Mouse (Mus musculus) lung, embryonic 16.5 days (tissue): ENCODE results near the gene Camp. TPM values are rescaled to one million over a fixed set of nuclear protein-coding genes. Genes with fewer than 3 reads are reported as not detected.

Experiments used
- ATAC-seq: fragments of 200-750 bp; cut with Nextera tagmentation; 2 replicates; pipeline ENCODE4 v1.8.0; 2017; ENCODE audit warnings: low read depth, mild to moderate bottlenecking, moderate library complexity
- H3K27ac ChIP-seq: fragments of 300-500 bp; sonication (generic); 2 replicates; pipeline ENCODE4 v1.5.1; 2014; ENCODE audit warnings: mild to moderate bottlenecking, control low read depth, low read length
- H3K27me3 ChIP-seq: fragments of 300-500 bp; sonication (generic); 2 replicates; pipeline ENCODE4 v1.6.1; 2014; ENCODE audit warnings: low read depth, low read length, mixed read lengths; ENCODE audit not compliant: control insufficient read depth, insufficient read depth
- H3K36me3 ChIP-seq: fragments of 300-500 bp; sonication (generic); 2 replicates; pipeline ENCODE4 v1.6.1; 2014; ENCODE audit warnings: low read length; ENCODE audit not compliant: control insufficient read depth, insufficient read depth
- H3K4me1 ChIP-seq: fragments of 300-500 bp; sonication (generic); replicated peaks from 2 replicates; pipeline ENCODE4 v1.6.1; 2014; ENCODE audit warnings: low read length, mixed read lengths; ENCODE audit not compliant: control insufficient read depth, insufficient read depth
- H3K4me2 ChIP-seq: fragments of 300-500 bp; sonication (generic); 2 replicates; pipeline ENCODE4 v1.6.1; 2014; ENCODE audit warnings: low read depth, low read length, control low read depth
- H3K4me3 ChIP-seq: fragments of 300-500 bp; sonication (generic); 2 replicates; pipeline ENCODE4 v1.5.1; 2014; ENCODE audit warnings: mild to moderate bottlenecking, low read length, control low read depth
- H3K9ac ChIP-seq: fragments of 300-500 bp; sonication (generic); 2 replicates; pipeline ENCODE4 v1.6.1; 2014; ENCODE audit warnings: low read length, control low read depth
- H3K9me3 ChIP-seq: fragments of 300-500 bp; sonication (generic); 2 replicates; pipeline ENCODE4 v1.6.1; 2016; ENCODE audit warnings: low read length; ENCODE audit not compliant: control insufficient read depth
- WGBS: fragments of 180-500 bp; shearing (Covaris S2); extraction: QIAGEN DNeasy Blood & Tissue Kit; methylation state at CpG from one replicate; pipeline ENCODE4 v1.1.7; 2014; 5-methylcytosine and 5-hydroxymethylcytosine counted together
- polyA plus RNA-seq: library from polyadenylated mRNA; unstranded; fragments of >200 nt; fragmentation: Nextera tagmentation; extraction: Ambion mirVana; gene quantifications from 2 replicates; pipeline ENCODE4 v1.2.1, GENCODE M21; 2015

Gene Camp
- polyA plus RNA-seq, 1 experiment from 2014 or later = 0.90 TPM

GRCm38 (mm10) chr9:109879305-109879704, 29.9 kb upstream of the Camp start:
- peaks cover 14% of the 10 kb centered on the region for H3K4me1 ChIP-seq
- WGBS = 89% methylated on average over 1 of the region's 1 CpGs
- no peak overlapping the region for H3K4me3 ChIP-seq
- H3K36me3 ChIP-seq = peaks cover 49% of the 10 kb centered on the region
- H3K4me2 ChIP-seq = no peak overlapping the region
- no peak overlapping the region for H3K9ac ChIP-seq
- no peaks in the 10 kb centered on the region for H3K9me3 ChIP-seq
- H3K27me3 ChIP-seq = no peaks in the 10 kb centered on the region
- no peak overlapping the region for H3K27ac ChIP-seq
- ATAC-seq = no peak

GRCm38 (mm10) chr9:109877666-109878065, 28.2 kb upstream of the Camp start:
- H3K4me2 ChIP-seq = peak overlapping the region; percentile 82
- ATAC-seq = no peak
- peaks cover 40% of the 10 kb centered on the region for H3K36me3 ChIP-seq
- 61% methylated on average over 5 of the region's 5 CpGs for WGBS
- no peak overlapping the region for H3K27ac ChIP-seq
- H3K27me3 ChIP-seq = no peaks in the 10 kb centered on the region
- peak overlapping the region; percentile 98; the same call in 1 of the 2 replicates for H3K9ac ChIP-seq
- peaks cover 14% of the 10 kb centered on the region for H3K4me1 ChIP-seq
- H3K4me3 ChIP-seq = peak overlapping the region; percentile 99
- H3K9me3 ChIP-seq = no peaks in the 10 kb centered on the region

- WGBS = 0% methylated on average over 3 of the region's 3 CpGs
- H3K4me2 ChIP-seq = peak overlapping the region; percentile 82
- no peak for ATAC-seq
These were observed 27.3 kb upstream of the Camp start for GRCm38 (mm10) chr9:109876756-109877155.

GRCm38 (mm10) chr9:109875695-109876601, 26.5 kb upstream of the Camp start:
- no peaks in the 10 kb centered on the region for H3K27me3 ChIP-seq
- under 1% methylated on average over 67 of the region's 76 CpGs for WGBS
- peak; percentile 83 for ATAC-seq

More at GRCm38 (mm10) chr9:109876756-109877155, 27.3 kb upstream of the Camp start:
- H3K36me3 ChIP-seq = peaks cover 32% of the 10 kb centered on the region
- no peaks in the 10 kb centered on the region for H3K27me3 ChIP-seq
- H3K4me1 ChIP-seq = peaks cover 14% of the 10 kb centered on the region
- H3K4me3 ChIP-seq = peak overlapping the region; percentile 99
- peak overlapping the region; percentile 98 for H3K9ac ChIP-seq
- H3K27ac ChIP-seq = peak overlapping the region; percentile 95
- no peaks in the 10 kb centered on the region for H3K9me3 ChIP-seq

GRCm38 (mm10) chr9:109874797-109875691, 25.6 kb upstream of the Camp start, which contains the start of gene Cdc25a:
Gene Cdc25a (plus strand): TSS chr9:109875579.
- Histone ChIP-seq H3K27ac (peak within 1 kb of the TSS; percentile 95), H3K4me1 (peaks cover 14% of the 10 kb centered on the region), H3K4me3 (peak within 1 kb of the TSS; percentile 99), H3K27me3 (no peaks in the 10 kb centered on the region), H3K9me3 (no peaks in the 10 kb centered on the region), H3K9ac (peak within 1 kb of the TSS; percentile 98), H3K4me2 (peak within 1 kb of the TSS; percentile 82), H3K36me3 (peaks cover 19% of the 10 kb centered on the region)
- WGBS = 6% methylated on average over 33 of the region's 33 CpGs
- peak; percentile 93 for ATAC-seq

More at GRCm38 (mm10) chr9:109875695-109876601, 26.5 kb upstream of the Camp start:
- Histone ChIP-seq H3K9me3 (no peaks in the 10 kb centered on the region), H3K4me3 (peak overlapping the region; percentile 99), H3K4me2 (peak overlapping the region; percentile 82), H3K9ac (peak overlapping the region; percentile 98), H3K36me3 (peaks cover 28% of the 10 kb centered on the region), H3K4me1 (peaks cover 14% of the 10 kb centered on the region), H3K27ac (peak overlapping the region; percentile 95)

- Histone ChIP-seq H3K4me1 (peaks cover 3% of the 10 kb centered on the region; the same call in 1 of the 2 replicates), H3K27me3 (no peaks in the 10 kb centered on the region), H3K9me3 (no peaks in the 10 kb centered on the region), H3K4me3 (no peak overlapping the region), H3K36me3 (no peaks in the 10 kb centered on the region), H3K4me2 (no peak overlapping the region), H3K27ac (no peak overlapping the region), H3K9ac (no peak overlapping the region)
- 31% methylated on average over 6 of the region's 6 CpGs for WGBS
- ATAC-seq = no peak
These were observed 21.7 kb upstream of the Camp start for GRCm38 (mm10) chr9:109870983-109871572.

- H3K9ac ChIP-seq = no peak overlapping the region
- 42% methylated on average over 2 of the region's 2 CpGs for WGBS
- H3K27me3 ChIP-seq = no peaks in the 10 kb centered on the region
- H3K4me3 ChIP-seq = no peak overlapping the region
- ATAC-seq = no peak
- H3K9me3 ChIP-seq = no peaks in the 10 kb centered on the region
- no peak overlapping the region for H3K4me2 ChIP-seq
- no peaks in the 10 kb centered on the region for H3K36me3 ChIP-seq
- H3K4me1 ChIP-seq = peaks cover 3% of the 10 kb centered on the region; the same call in 1 of the 2 replicates
- no peak overlapping the region for H3K27ac ChIP-seq
These were observed 16.8 kb upstream of the Camp start for GRCm38 (mm10) chr9:109866218-109866617.

GRCm38 (mm10) chr9:109863085-109863484, 13.7 kb upstream of the Camp start:
- no peaks in the 10 kb centered on the region for H3K27me3 ChIP-seq
- H3K9me3 ChIP-seq = no peaks in the 10 kb centered on the region
- no peaks in the 10 kb centered on the region for H3K36me3 ChIP-seq
- H3K4me3 ChIP-seq = no peak overlapping the region
- H3K27ac ChIP-seq = no peak overlapping the region
- no peak overlapping the region for H3K4me2 ChIP-seq
- H3K9ac ChIP-seq = no peak overlapping the region
- 23% methylated on average over 3 of the region's 3 CpGs for WGBS
- no peak for ATAC-seq
- peaks cover 3% of the 10 kb centered on the region; the same call in 1 of the 2 replicates for H3K4me1 ChIP-seq
